Mouse (Mus musculus) adrenal gland, adult 2 months (tissue): Measurements from ENCODE around the gene Farsa. TPM values are rescaled to one million over a fixed set of nuclear protein-coding genes. Genes with fewer than 3 reads are reported as not detected.

Source experiments
- DNase-seq: peaks from one replicate; pipeline ENCODE4 v3.0.0; 2021
- microRNA-seq, 2 experiments: library from miRNA; unstranded; fragments of <30 nt; microRNA quantifications; one replicate each; pipeline ENCODE4 v1.2.0; 2021
- polyA plus RNA-seq: library from polyadenylated mRNA; depleted of rRNA; stranded (reverse); fragments of >200 nt; gene quantifications from 2 replicates; pipeline ENCODE4 v1.2.3, GENCODE M21; 2012; rRNA removed
- total RNA-seq, 2 experiments: library from RNA; stranded (reverse); gene quantifications; 2 replicates each; pipeline ENCODE4 v1.2.3; 2021

Farsa gene
- total and polyA plus RNA-seq, 3 experiments: 51.4 to 69.3 (median 61.6) TPM

DNA sequence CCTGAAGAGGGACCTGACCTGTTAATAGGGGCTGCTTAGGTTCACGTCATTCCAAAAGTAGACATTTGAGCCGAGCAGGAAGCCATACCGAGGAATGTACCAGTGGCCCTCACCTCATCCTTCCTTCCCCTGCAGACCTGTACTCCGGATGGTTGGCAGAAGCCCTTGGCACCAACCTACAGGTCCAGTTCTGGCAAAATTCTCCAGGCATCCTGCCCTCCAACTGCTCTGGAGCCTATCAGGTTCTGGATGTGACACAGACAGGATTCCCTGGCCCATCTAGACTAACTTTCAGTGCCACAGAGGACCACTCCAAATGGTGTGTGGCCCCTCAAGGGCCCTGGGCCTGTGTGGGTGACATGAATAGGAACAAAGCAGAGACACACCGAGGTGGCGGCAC, 53.8 kb downstream of the Farsa start:
- DNase-seq: no peak

DNA sequence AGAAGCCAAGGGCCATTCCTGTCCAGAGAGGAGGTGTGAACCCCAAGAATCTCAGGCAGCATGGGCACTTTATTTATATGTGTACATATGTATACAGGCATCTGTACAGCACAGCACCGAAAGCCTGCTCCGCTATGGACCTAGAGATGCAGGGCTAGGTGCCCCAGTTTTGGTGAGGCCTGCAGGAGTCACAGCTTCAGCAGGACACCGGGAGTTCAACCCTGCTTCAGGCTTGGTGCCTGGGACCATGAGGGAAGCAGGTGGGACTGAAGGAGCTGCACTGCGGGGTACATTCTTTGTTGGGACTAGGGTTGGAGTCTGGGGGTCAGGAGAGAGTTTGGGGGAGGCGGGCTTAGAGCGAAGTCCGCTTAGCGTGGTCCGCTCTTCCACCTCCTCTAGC, 55.1 kb downstream of the Farsa start:
- no peak for DNase-seq

DNA sequence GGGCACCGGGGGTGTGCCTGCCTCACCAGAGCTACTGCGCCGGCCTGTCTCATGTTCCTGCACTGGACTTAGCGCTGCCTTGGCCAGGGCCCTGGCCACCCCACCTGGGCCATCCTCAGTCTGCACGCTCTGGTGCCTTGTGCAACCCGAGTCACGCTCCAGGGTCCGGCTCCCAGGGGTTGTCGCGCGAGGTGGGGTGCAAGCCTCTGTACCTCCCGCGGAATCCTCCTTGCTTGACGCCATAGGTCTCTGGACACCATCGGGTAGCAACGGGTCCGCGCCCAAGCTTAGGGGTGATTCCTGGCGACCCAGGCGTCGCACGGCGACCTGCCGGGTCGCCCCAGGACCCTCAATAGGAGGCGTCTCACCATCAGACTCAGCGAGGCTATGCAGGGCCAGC, 55.6 kb downstream of the Farsa start:
- DNase-seq: no peak

DNA sequence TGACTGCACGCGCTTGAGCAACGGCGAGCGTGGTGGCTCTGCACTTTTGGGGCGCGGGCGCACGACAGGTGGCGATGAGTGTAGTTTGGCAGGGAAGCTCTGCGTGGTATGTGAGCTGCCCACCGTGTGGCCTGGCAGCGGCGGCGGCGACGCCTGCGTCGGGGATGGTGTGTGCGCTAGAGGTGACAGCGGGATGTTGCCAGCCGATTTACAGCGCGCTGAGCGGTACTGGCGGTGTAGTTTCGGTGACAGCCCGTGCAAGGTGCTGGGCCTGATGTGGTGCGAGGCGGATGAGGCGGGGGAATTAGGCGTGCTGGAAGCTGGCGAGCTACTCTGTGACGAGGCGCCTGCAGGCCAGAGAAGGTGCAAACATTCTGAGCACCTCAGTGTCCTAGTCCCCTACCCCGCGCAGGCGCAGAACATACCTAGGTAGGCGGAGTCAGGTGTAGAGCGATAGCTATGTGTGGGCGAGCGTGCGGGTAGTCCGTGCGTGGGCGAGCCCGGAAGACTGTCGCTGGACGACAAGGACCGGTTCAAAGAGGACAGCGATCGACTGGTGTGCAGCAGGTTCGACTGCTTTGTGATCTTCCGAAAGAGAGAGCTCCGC, 56.2 kb downstream of the Farsa start:
- DNase-seq: peak; percentile 82

DNA sequence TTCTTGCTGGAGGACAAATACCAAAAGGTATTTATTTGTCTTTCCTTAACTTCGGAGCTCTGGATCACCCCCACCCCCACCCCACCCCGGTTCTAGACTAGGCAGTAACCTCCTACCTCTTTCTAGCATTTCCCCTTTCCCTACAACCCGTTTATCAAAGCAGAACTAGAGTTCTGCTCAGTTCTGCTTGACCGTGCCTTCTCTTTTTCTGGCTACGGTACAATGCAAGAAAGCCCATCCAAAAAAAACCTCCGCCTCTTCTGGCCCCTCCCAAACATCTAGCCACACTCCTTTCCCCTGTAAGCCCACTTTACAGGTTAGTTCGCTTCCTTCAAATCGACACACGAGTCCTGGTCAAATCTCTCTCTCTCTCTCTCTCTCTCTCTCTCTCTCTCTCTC, 56.7 kb downstream of the Farsa start:
- no peak for DNase-seq

DNA sequence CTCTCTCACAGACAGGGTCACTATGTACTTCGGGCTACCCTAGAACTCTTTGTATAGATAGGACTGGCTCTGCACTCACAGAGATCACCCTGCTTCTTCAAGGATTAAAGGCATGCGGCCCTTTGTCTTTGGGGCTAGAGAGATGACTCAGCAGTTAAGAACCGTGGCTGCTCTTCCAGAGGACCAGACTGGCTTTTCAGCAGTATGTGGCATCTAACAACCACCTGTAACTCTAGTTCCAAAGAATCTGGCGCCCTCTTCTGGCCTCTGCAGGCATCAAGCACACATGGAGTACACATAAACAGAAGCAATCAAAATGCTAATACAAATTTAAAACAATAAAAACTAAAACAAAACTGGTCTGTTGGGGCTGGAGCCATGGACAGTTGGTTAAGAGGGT, 57.2 kb downstream of the Farsa start:
- DNase-seq: no peak

DNA sequence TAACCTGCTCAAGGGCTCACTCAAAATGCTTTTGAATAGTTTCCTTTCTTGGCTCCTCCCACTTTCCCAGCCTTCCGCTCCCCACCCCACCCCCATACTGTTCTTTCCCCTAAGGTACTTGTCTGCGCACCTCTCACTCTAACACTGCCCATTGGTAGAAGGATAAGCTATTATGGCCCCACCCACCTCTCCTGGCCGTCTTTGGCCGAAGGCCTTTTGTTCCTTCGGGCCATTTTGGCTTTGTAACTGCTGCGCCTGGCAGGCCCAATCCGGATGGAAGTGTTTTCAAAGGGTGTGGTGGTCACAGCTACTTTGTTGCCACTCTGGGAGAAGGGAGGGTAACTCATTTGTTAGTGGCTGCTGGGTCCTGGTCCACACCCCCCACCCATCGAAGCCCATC, 58.5 kb downstream of the Farsa start:
- DNase-seq: no peak

DNA sequence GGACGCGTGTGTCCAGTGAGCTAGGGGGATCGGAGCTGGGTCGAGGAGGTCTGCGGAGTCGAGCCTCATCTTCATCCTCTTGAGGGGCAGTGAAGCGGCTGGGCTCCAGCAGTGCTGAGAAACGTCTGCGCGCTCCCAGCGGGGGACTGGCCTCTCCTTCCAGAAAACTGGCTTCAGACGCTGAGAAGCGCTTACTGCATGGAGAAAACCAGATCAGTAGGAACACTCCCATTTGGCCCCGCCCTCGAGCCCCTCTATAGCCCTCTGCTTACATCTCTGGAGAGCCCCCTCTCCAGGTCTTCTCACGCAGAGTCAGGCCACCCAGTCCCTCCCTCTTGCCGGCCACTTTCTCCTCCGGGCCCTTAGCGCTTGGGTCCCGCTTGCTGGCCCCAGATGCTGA, 61.0 kb downstream of the Farsa start:
- no peak for DNase-seq

DNA sequence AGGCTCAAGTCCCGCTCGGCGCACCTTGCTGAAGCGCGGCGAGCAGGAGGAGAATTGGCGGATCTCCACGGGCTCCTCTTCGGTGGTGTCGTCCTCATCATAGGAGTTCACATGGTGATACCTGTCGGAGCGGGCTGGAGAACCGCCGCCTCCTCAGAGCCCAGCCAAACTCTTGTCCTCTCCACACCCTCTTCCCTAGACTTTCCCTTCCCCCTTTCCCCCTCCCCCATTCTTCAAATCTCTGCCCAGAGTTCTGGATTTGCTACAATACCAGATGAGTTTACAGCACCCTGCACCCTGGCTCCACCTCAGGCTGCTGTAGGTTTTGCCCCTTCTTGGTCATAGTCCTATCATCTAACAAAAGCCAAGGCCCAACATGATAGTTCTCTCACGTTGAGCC, 61.9 kb downstream of the Farsa start:
- DNase-seq: no peak

Small RNA genes lying within 50 kb of the gene (microRNA-seq; reads per million reads assigned to microRNA genes)
- 4.8 to 6.6 reads per million in 2 experiments for gene Mir7069

Other genes with a start within 250 kb of the Farsa start
Only the 30 nearest of the 31 such genes appear.
- gene Ier2, start 194.1 kb upstream of the Farsa start, total RNA-seq: 10 to 100 TPM; 24.9 to 34.8 TPM
- 13.7 and 27.0 TPM in 2 replicates for gene Ier2, start 194.1 kb upstream of the Farsa start, polyA plus RNA-seq
- 10 to 100 TPM; 57.0 to 68.5 TPM for gene Trmt1, start 170.7 kb upstream of the Farsa start, total RNA-seq
- 150 and 160 TPM in 2 replicates for gene Trmt1, start 170.7 kb upstream of the Farsa start, polyA plus RNA-seq
- 10 to 100 TPM; 78.4 to 80.7 TPM for gene Nacc1, start 169.1 kb upstream of the Farsa start, total RNA-seq
- gene Nacc1, start 169.1 kb upstream of the Farsa start, polyA plus RNA-seq: 98.7 and 120 TPM in 2 replicates
- gene Lyl1, start 155.5 kb upstream of the Farsa start, total RNA-seq: 1 to 10 TPM; 2.7 to 4.4 TPM
- 8.2 and 10.9 TPM in 2 replicates for gene Lyl1, start 155.5 kb upstream of the Farsa start, polyA plus RNA-seq
- gene G430095P16Rik, start 134.0 kb upstream of the Farsa start, total RNA-seq: under 1 TPM in 1 of 2 experiments, not detected in 1; 0.59 TPM
- gene G430095P16Rik, start 134.0 kb upstream of the Farsa start, polyA plus RNA-seq: 0.26 and 0.76 TPM in 2 replicates
- 100 to 1,000 TPM in 1 of 2 experiments, 10 to 100 TPM in 1; 91.3 to 113 TPM for gene Nfix, start 56.6 kb upstream of the Farsa start, total RNA-seq
- 47.0 and 59.9 TPM in 2 replicates for gene Nfix, start 56.6 kb upstream of the Farsa start, polyA plus RNA-seq
- gene Dand5, start 34.2 kb upstream of the Farsa start, total RNA-seq: 10 to 100 TPM; 11.5 to 12.2 TPM
- 5.1 and 7.0 TPM in 2 replicates for gene Dand5, start 34.2 kb upstream of the Farsa start, polyA plus RNA-seq
- gene Gadd45gip1, start 25.5 kb upstream of the Farsa start, total RNA-seq: 10 to 100 TPM; 72.6 to 74.9 TPM
- 141 and 196 TPM in 2 replicates for gene Gadd45gip1, start 25.5 kb upstream of the Farsa start, polyA plus RNA-seq
- gene Rad23a, start 16.3 kb upstream of the Farsa start, total RNA-seq: 100 to 1,000 TPM; 122 to 141 TPM
- 128 and 131 TPM in 2 replicates for gene Rad23a, start 16.3 kb upstream of the Farsa start, polyA plus RNA-seq
- gene Calr, start 10.1 kb upstream of the Farsa start, total RNA-seq: 100 to 1,000 TPM; 684 to 730 TPM
- 88.2 and 91.2 TPM in 2 replicates for gene Calr, start 10.1 kb upstream of the Farsa start, polyA plus RNA-seq
- 1 to 10 TPM; 8.0 to 8.7 TPM for gene Syce2, start 15.1 kb downstream of the Farsa start, total RNA-seq
- gene Syce2, start 15.1 kb downstream of the Farsa start, polyA plus RNA-seq: 0.80 and 2.1 TPM in 2 replicates
- 10 to 100 TPM; 50.1 to 59.0 TPM for gene Gcdh, start 36.9 kb downstream of the Farsa start, total RNA-seq
- gene Gcdh, start 36.9 kb downstream of the Farsa start, polyA plus RNA-seq: 652 and 657 TPM in 2 replicates
- gene Klf1, start 44.9 kb downstream of the Farsa start, total RNA-seq: under 1 TPM; 0.17 to 0.23 TPM
- gene Klf1, start 44.9 kb downstream of the Farsa start, polyA plus RNA-seq: 0.41 and 0.61 TPM in 2 replicates
- gene Dnase2a, start 51.6 kb downstream of the Farsa start, total RNA-seq: 10 to 100 TPM; 10.9 to 17.5 TPM
- 12.1 and 13.3 TPM in 2 replicates for gene Dnase2a, start 51.6 kb downstream of the Farsa start, polyA plus RNA-seq
- 1 to 10 TPM; 1.5 to 2.8 TPM for gene Mast1, start 80.4 kb downstream of the Farsa start, total RNA-seq
- gene Mast1, start 80.4 kb downstream of the Farsa start, polyA plus RNA-seq: 3.7 and 4.4 TPM in 2 replicates
- gene Rtbdn, start 90.0 kb downstream of the Farsa start, total RNA-seq: not detected
- 0.25 and 0.34 TPM in 2 replicates for gene Rtbdn, start 90.0 kb downstream of the Farsa start, polyA plus RNA-seq
- gene Gm49661, start 112.4 kb downstream of the Farsa start, total RNA-seq: 1 to 10 TPM; 2.1 to 2.4 TPM
- 2.1 TPM in 1 of 2 replicates, not detected in the other for gene Gm49661, start 112.4 kb downstream of the Farsa start, polyA plus RNA-seq
- 100 to 1,000 TPM; 671 to 700 TPM for gene Prdx2, start 112.6 kb downstream of the Farsa start, total RNA-seq
- gene Prdx2, start 112.6 kb downstream of the Farsa start, polyA plus RNA-seq: 181 and 240 TPM in 2 replicates
- 100 to 1,000 TPM in 1 of 2 experiments, 10 to 100 TPM in 1; 87.7 to 112 TPM for gene Rnaseh2a, start 112.8 kb downstream of the Farsa start, total RNA-seq
- 61.7 and 76.6 TPM in 2 replicates for gene Rnaseh2a, start 112.8 kb downstream of the Farsa start, polyA plus RNA-seq
- 10 to 100 TPM; 37.0 to 90.7 TPM for gene Junb, start 121.7 kb downstream of the Farsa start, total RNA-seq
- gene Junb, start 121.7 kb downstream of the Farsa start, polyA plus RNA-seq: 78.9 and 91.4 TPM in 2 replicates
- gene Hook2, start 133.6 kb downstream of the Farsa start, total RNA-seq: 1 to 10 TPM; 6.1 to 6.2 TPM
- 6.5 and 6.7 TPM in 2 replicates for gene Hook2, start 133.6 kb downstream of the Farsa start, polyA plus RNA-seq
- not detected for gene Best2, start 157.5 kb downstream of the Farsa start, total RNA-seq
- gene Best2, start 157.5 kb downstream of the Farsa start, polyA plus RNA-seq: 0.18 TPM in 1 of 2 replicates, not detected in the other
- 100 to 1,000 TPM; 106 TPM for gene Asna1, start 168.3 kb downstream of the Farsa start, total RNA-seq
- gene Asna1, start 168.3 kb downstream of the Farsa start, polyA plus RNA-seq: 89.4 and 104 TPM in 2 replicates
- gene Trir, start 169.8 kb downstream of the Farsa start, total RNA-seq: 100 to 1,000 TPM; 160 to 184 TPM
- 64.2 and 67.6 TPM in 2 replicates for gene Trir, start 169.8 kb downstream of the Farsa start, polyA plus RNA-seq
- gene Tnpo2, start 179.9 kb downstream of the Farsa start, total RNA-seq: 100 to 1,000 TPM in 1 of 2 experiments, 10 to 100 TPM in 1; 68.3 to 101 TPM
- gene Tnpo2, start 179.9 kb downstream of the Farsa start, polyA plus RNA-seq: 44.7 and 54.1 TPM in 2 replicates
- 10 to 100 TPM; 12.3 to 13.5 TPM for gene Fbxw9, start 203.1 kb downstream of the Farsa start, total RNA-seq
- 55.8 and 56.2 TPM in 2 replicates for gene Fbxw9, start 203.1 kb downstream of the Farsa start, polyA plus RNA-seq
- gene Gm5741, start 211.0 kb downstream of the Farsa start, total RNA-seq: not detected
- not detected in 2 replicates for gene Gm5741, start 211.0 kb downstream of the Farsa start, polyA plus RNA-seq
- gene Dhps, start 214.8 kb downstream of the Farsa start, total RNA-seq: 10 to 100 TPM; 26.0 to 28.3 TPM
- gene Dhps, start 214.8 kb downstream of the Farsa start, polyA plus RNA-seq: 68.6 and 69.6 TPM in 2 replicates
- gene Wdr83os, start 223.8 kb downstream of the Farsa start, total RNA-seq: 10 to 100 TPM; 77.5 to 90.1 TPM
- gene Wdr83os, start 223.8 kb downstream of the Farsa start, polyA plus RNA-seq: 104 and 142 TPM in 2 replicates
- 10 to 100 TPM; 17.4 to 24.9 TPM for gene Wdr83, start 224.3 kb downstream of the Farsa start, total RNA-seq
- gene Wdr83, start 224.3 kb downstream of the Farsa start, polyA plus RNA-seq: 15.3 and 17.4 TPM in 2 replicates